Mouse (Mus musculus) megakaryocyte progenitor cell, adult 5-6 weeks (primary cell): ENCODE data around the gene Mplkip. TPM values are rescaled to one million over a fixed set of nuclear protein-coding genes. Genes with fewer than 3 reads are reported as not detected.
A peak's percentile ranks its signal among the peaks of the same experiment; 100 is the strongest.

Experiments used
- ATAC-seq: replicated peaks from 2 replicates; pipeline ENCODE4 v1.8.0; 2016; ENCODE audit warnings: mild to moderate bottlenecking, moderate TSS enrichment, inconsistent platforms; ENCODE audit not compliant: poor library complexity
- total RNA-seq, 2 experiments: library from RNA; stranded (forward) in 1 of 2; stranded (reverse) in 1 of 2; fragments of 157-497, 149-512 nt in 1 of 2; fragments of 200-1000 nt in 1 of 2; gene quantifications; 2 replicates each; pipeline versions ENCODE4 v1.2.3 to v1.2.4; 2015 to 2017

The Mplkip gene
- total RNA-seq (2015) (69.3 and 84.3 TPM in 2 replicates), total RNA-seq (2017) (24.4 and 24.9 TPM in 2 replicates)

- peak; percentile 88 for ATAC-seq
Observed at GRCm38 (mm10) chr13:17694911-17695699, at the start of gene Mplkip, which contains the start of gene Sugct. Mplkip (plus strand) TSS chr13:17695192. Sugct (minus strand) TSS chr13:17695553.

- no peak for ATAC-seq
Observed at GRCm38 (mm10) chr13:17667380-17667779, 27.6 kb upstream of the Mplkip start.

GRCm38 (mm10) chr13:17671122-17671521 lies 23.9 kb upstream of the Mplkip start:
- ATAC-seq: no peak

- ATAC-seq: no peak
Observed at GRCm38 (mm10) chr13:17689461-17689860, 5.5 kb upstream of the Mplkip start.

GRCm38 (mm10) chr13:17690686-17691085 lies 4.3 kb upstream of the Mplkip start:
- ATAC-seq: no peak

- no peak for ATAC-seq
Observed at GRCm38 (mm10) chr13:17691436-17691835, 3.6 kb upstream of the Mplkip start.

- no peak for ATAC-seq
Observed at GRCm38 (mm10) chr13:17693816-17694215, 1.2 kb upstream of the Mplkip start.

- peak; percentile 17 for ATAC-seq
Observed at GRCm38 (mm10) chr13:17694414-17694813, 578 bp upstream of the Mplkip start.

- ATAC-seq: no peak
Observed at GRCm38 (mm10) chr13:17695898-17696580, 1.0 kb downstream of the Mplkip start.

- no peak for ATAC-seq
Observed at GRCm38 (mm10) chr13:17700090-17700715, 5.2 kb downstream of the Mplkip start.

- 0 out of 2 replicates have a peak, but pooled peaks have one; percentile 23 for ATAC-seq
Observed at GRCm38 (mm10) chr13:17701322-17701721, 6.3 kb downstream of the Mplkip start.

- ATAC-seq: no peak
Observed at GRCm38 (mm10) chr13:17702311-17702710, 7.3 kb downstream of the Mplkip start.

GRCm38 (mm10) chr13:17705188-17705826 lies 10.3 kb downstream of the Mplkip start:
- ATAC-seq: no peak

- ATAC-seq: no peak
Observed at GRCm38 (mm10) chr13:17708784-17709311, 13.9 kb downstream of the Mplkip start.

GRCm38 (mm10) chr13:17717357-17717756 lies 22.4 kb downstream of the Mplkip start:
- ATAC-seq: no peak

- peak; percentile 76 for ATAC-seq
Observed at GRCm38 (mm10) chr13:17727922-17728321, 32.9 kb downstream of the Mplkip start.

- ATAC-seq: no peak
Observed at GRCm38 (mm10) chr13:17728798-17729197, 33.8 kb downstream of the Mplkip start.
